Mouse (Mus musculus): Measurements from ENCODE around the gene Sox2.

Gene Sox2

DNA sequence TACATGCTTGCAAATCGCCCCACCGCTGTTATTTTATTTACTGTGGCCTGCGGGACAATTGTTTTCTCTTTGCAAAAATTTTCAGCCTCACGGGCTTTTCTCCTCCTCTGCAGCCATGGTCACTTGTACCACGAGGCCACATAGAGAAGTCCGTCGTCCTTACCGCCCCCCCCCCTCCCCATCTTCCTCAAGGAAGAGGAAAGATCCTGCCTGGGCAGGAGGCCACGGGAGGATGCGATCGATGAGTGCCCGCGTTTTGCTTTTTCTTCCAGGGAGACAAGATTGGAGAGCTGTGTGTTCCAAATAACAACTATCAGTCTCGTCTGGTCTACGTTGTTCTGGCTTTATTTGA is 42.2 kb downstream of the Sox2 start:
- DNase-seq (ENCODE audit: low read depth, low spot score) = no peak

Measured in retina, adult 2 months (tissue).